Mouse (Mus musculus): Measurements from ENCODE around the gene Rubcnl.

DNA sequence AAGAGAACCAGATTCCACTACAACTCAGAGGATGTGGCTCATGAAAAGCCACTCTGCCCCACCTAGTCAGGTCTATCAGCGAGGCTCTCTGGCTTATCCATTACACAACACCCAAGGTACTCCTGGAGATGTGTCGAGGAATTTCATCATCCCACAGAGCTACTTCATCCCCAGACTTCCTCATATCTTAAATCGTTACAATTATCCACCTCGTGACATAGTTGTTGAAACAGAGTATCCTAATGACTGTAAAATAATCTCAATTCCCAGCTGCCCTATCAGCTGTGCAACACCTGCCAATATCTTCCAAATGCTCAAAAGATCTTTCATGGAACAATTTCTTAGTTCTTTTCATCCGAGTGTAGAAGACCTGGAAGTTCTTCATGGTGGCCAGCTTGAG, 32.7 kb upstream of the Rubcnl start:
- TF ChIP-seq EP300 (IDR thresholded peaks at IDR 0.05; ENCODE audit: insufficient read depth, low read depth, low read length) (no peak), CTCF (IDR thresholded peaks at IDR 0.05; ENCODE audit: low read depth, low read length) (no peak)
